Mouse (Mus musculus) splenic B cell, adult 2 months (primary cell): ENCODE data around the gene Klhl7.

Experiments used
- DNase-seq: peaks from one replicate; pipeline ENCODE4 v3.0.0-alpha.2; 2011; ENCODE audit warnings: low read depth, low spot score
- H3K27me3 ChIP-seq: 2 replicates; pipeline ENCODE4 v1.6.1; 2012; ENCODE audit warnings: mild to moderate bottlenecking, low read length, moderate library complexity, mixed read lengths; ENCODE audit not compliant: control insufficient read depth, poor library complexity, insufficient read depth, severe bottlenecking
- H3K36me3 ChIP-seq: 2 replicates; pipeline ENCODE4 v1.6.1; 2012; ENCODE audit warnings: mild to moderate bottlenecking, low read length, moderate library complexity, mixed read lengths; ENCODE audit not compliant: control insufficient read depth, poor library complexity, insufficient read depth, severe bottlenecking

Klhl7 gene

GRCm38 (mm10) chr5:24181514-24182295 lies 81.3 kb downstream of the Klhl7 start:
- no peak for DNase-seq
- Histone ChIP-seq H3K36me3 (peaks cover 10% of the 10 kb centered on the region), H3K27me3 (no peaks in the 10 kb centered on the region)

DNA sequence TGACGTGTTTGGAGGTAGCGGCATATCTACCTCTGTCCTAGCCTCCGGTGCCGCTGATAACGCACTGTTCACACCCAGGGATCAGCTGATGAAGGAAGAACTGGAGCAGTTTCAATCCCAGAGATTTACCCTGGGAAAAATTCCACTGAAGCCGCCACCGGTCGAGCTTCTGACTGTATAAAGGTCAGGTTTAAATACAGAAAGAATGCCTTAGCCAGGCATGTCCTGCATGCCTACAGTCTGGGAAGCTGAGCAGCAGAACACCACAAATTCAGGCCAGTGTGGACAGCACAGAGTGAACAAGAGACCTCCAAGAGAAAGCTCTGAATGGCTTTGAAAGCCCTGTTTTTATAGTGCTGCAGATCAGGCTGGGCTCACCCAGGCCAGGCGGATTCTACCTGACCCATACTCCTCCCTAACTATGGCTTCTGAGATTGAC lies 81.9 kb downstream of the Klhl7 start:
- DNase-seq = no peak
- no peaks in the 10 kb centered on the region for H3K27me3 ChIP-seq

GRCm38 (mm10) chr5:24183096-24183495 lies 82.7 kb downstream of the Klhl7 start:
- peaks cover 10% of the 10 kb centered on the region for H3K36me3 ChIP-seq
- no peaks in the 10 kb centered on the region for H3K27me3 ChIP-seq
- no peak for DNase-seq

More for the DNA sequence above, 81.9 kb downstream of the Klhl7 start:
- H3K36me3 ChIP-seq = peaks cover 10% of the 10 kb centered on the region

DNA sequence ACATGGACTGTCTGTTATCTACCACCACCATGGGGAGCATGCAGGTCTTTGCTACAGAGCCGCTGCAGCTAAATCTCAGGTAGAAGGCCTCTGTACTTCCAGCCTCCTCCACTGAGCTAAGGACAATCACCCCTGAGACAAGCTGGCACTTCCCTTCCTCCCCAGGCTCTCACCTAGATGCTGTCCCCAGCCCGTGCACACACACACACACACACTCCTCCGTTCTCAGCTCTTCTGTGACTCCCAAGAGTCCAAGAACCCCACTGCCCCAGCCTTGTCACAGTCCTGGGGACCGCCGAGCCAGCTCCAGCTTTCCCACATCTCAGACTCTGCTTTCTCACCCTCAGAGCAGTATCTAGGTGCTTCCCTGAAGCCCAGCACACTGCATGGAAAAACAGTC lies 83.6 kb downstream of the Klhl7 start:
- no peak for DNase-seq
- no peaks in the 10 kb centered on the region for H3K27me3 ChIP-seq
- peaks cover 9% of the 10 kb centered on the region for H3K36me3 ChIP-seq

GRCm38 (mm10) chr5:24188476-24188875 lies 88.1 kb downstream of the Klhl7 start:
- Histone ChIP-seq H3K27me3 (no peaks in the 10 kb centered on the region), H3K36me3 (no peaks in the 10 kb centered on the region; the same call in 1 of the 2 replicates)
- no peak for DNase-seq

- Histone ChIP-seq H3K36me3 (no peaks in the 10 kb centered on the region), H3K27me3 (no peaks in the 10 kb centered on the region)
- no peak for DNase-seq
Observed at GRCm38 (mm10) chr5:24191821-24192220, 91.4 kb downstream of the Klhl7 start.

- no peak for DNase-seq
- Histone ChIP-seq H3K36me3 (no peaks in the 10 kb centered on the region), H3K27me3 (no peaks in the 10 kb centered on the region)
Observed at GRCm38 (mm10) chr5:24201006-24201405, 100.6 kb downstream of the Klhl7 start.

DNA sequence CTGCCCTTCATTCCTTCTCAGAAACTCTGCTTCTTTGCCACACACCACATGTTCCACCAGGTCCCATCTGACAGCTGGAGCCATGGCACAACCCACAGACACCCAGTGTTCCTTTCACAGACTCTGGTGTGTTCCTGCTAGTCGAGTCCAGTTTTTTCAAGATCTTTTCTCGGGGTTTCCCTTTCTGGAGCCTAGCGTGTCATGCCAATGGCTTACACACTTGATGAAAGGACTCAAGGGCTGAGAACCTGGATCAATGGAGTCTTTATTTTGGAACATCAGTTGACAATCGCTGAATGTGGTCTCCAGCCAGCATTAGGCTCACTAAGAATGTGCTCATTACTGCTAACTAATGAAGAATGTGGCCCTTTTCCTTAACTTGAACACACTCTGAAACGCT lies 102.1 kb downstream of the Klhl7 start:
- no peak for DNase-seq
- no peaks in the 10 kb centered on the region for H3K36me3 ChIP-seq
- no peaks in the 10 kb centered on the region for H3K27me3 ChIP-seq

- Histone ChIP-seq H3K36me3 (no peaks in the 10 kb centered on the region), H3K27me3 (no peaks in the 10 kb centered on the region)
- DNase-seq = no peak
Observed at GRCm38 (mm10) chr5:24203266-24203665, 102.9 kb downstream of the Klhl7 start.

DNA sequence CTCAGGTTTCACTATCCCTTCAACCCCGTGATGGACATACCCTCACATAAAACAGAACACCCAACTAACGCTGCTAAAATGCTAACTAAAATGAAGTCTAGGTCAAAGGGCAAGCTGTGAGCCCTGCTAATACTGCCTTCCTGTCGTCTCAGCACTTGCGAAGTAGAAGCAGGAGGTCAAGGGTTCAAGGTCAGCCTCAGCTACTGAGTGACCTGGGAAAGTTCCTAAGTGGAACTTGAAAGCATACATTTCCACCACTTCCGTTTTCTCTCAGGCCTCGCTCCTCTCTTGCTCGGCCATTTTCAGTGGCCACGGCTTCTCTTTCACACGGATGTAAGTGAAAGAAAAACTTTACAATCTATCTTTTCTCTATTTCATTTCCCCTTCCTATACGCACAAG lies 107.6 kb downstream of the Klhl7 start:
- H3K36me3 ChIP-seq = no peaks in the 10 kb centered on the region
- no peak for DNase-seq
- no peaks in the 10 kb centered on the region for H3K27me3 ChIP-seq

GRCm38 (mm10) chr5:24208505-24208904 lies 108.1 kb downstream of the Klhl7 start:
- no peaks in the 10 kb centered on the region for H3K27me3 ChIP-seq
- H3K36me3 ChIP-seq = no peaks in the 10 kb centered on the region
- DNase-seq = no peak
